Mouse (Mus musculus) G1E (cell line): ENCODE data around the gene Slc26a11.

Experiments
- CTCF ChIP-seq: IDR thresholded peaks from 2 replicates; pipeline ENCODE4 v1.5.1; 2012; ENCODE audit warnings: low read depth, low read length, inconsistent platforms, mixed read lengths
- GATA1 ChIP-seq: IDR thresholded peaks from 2 replicates; pipeline ENCODE4 v1.6.1; 2012; ENCODE audit warnings: borderline replicate concordance, low read length, inconsistent platforms, mixed read lengths
- GATA2 ChIP-seq: IDR thresholded peaks from 2 replicates; pipeline ENCODE4 v1.6.1; 2012; ENCODE audit warnings: low read depth, low read length, inconsistent platforms, borderline replicate concordance
- TAL1 ChIP-seq: conservative IDR thresholded peaks from 2 replicates; pipeline ENCODE4 v1.6.1; 2012; ENCODE audit warnings: low read depth, low read length, inconsistent platforms, mixed read lengths

GRCm38 (mm10) chr11:119363534-119364145 lies 8.3 kb downstream of the Slc26a11 start:
- no peak for TF ChIP-seq TAL1
- TF ChIP-seq GATA1 = no peak
- peak; percentile 76 for TF ChIP-seq CTCF
- no peak for TF ChIP-seq GATA2
